Mouse (Mus musculus) C2C12 (cell line): ENCODE measurements around the gene Lrrc63.

Experiments
- CTCF ChIP-seq: IDR thresholded peaks from one replicate; pipeline ENCODE4 v1.5.1; 2011; ENCODE audit not compliant: control insufficient read depth, insufficient read depth, insufficient read length
- FOSL1 ChIP-seq: IDR thresholded peaks from one replicate; pipeline ENCODE4 v1.8.0; 2011; ENCODE audit warnings: mild to moderate bottlenecking, low read length; ENCODE audit not compliant: poor library complexity, insufficient read depth, severe bottlenecking
- MAX ChIP-seq: IDR thresholded peaks from one replicate; pipeline ENCODE4 v1.6.1; 2011; ENCODE audit warnings: mild to moderate bottlenecking, control low read depth
- MYOD1 ChIP-seq: IDR thresholded peaks from one replicate; pipeline ENCODE4 v1.6.1; 2011; ENCODE audit warnings: low read depth; ENCODE audit not compliant: control insufficient read depth, insufficient read length
- USF1 ChIP-seq: IDR thresholded peaks from one replicate; pipeline ENCODE4 v1.6.1; 2011; ENCODE audit warnings: low read depth, mild to moderate bottlenecking, control low read depth, moderate library complexity

DNA sequence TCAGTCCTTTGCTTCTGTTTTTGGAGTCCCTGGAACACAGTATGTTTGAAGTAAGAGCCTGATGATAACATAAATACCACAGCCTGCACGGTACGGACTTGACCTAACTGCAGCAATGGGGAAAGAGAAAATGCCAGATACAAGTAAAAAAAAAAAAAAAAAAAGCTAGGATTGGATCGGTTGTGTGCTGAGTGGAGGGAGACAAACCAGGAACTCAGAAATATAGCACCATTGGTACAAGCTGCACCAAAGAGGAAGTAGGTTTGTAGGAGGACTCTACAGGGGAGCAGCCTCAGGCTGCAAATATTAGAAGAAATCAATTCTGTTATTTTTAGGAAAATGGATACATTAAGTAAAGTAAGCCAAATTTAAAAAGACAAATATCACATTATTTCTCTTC is 37.8 kb upstream of the Lrrc63 start:
- TF ChIP-seq CTCF (no peak), FOSL1 (no peak), USF1 (no peak), MYOD1 (no peak), MAX (no peak)
